Mouse (Mus musculus) lung, adult 18-20 months (tissue): ENCODE data around the gene Gys1.
"Not testable (repeated sequence)": the region's sequence is repeated elsewhere in the genome, so short reads cannot be mapped to it uniquely, and the experiment has no call there.

Experiments used
- DNase-seq, 2 experiments: peaks; one replicate each; pipeline ENCODE4 v3.0.0; 2022; ENCODE audit warnings: mixed read lengths in 2 of 2

Gys1 gene

GRCm38 (mm10) chr7:45434203-45435015 lies at the start of gene Gys1:
Gys1 (plus strand) TSS chr7:45434844.
- DNase-seq: peak; percentile 100

GRCm38 (mm10) chr7:45386077-45386476 lies 48.6 kb upstream of the Gys1 start:
- DNase-seq: no peak

- no peak for DNase-seq
These were observed 39.5 kb upstream of the Gys1 start for GRCm38 (mm10) chr7:45395129-45395541.

- peak; percentile 100 for DNase-seq
These were observed 38.9 kb upstream of the Gys1 start, which contains the start of gene Snrnp70 for GRCm38 (mm10) chr7:45395578-45396336. Snrnp70 (minus strand) TSS chr7:45395742.

- DNase-seq: not testable (repeated sequence)
These were observed 38.3 kb upstream of the Gys1 start for GRCm38 (mm10) chr7:45396337-45396775.

- no peak for DNase-seq
These were observed 37.9 kb upstream of the Gys1 start for GRCm38 (mm10) chr7:45396787-45397186.

- DNase-seq: no peak
These were observed 33.0 kb upstream of the Gys1 start for GRCm38 (mm10) chr7:45401521-45402085.

GRCm38 (mm10) chr7:45403532-45404261 lies 30.9 kb upstream of the Gys1 start:
- DNase-seq: peak; percentile 54 to 64

GRCm38 (mm10) chr7:45405091-45406075 lies 29.3 kb upstream of the Gys1 start, which contains the start of gene Kcna7:
Kcna7 (plus strand) TSS chr7:45405653.
- peak; percentile 72 to 77 for DNase-seq

- peak in 1 of 2 experiments; percentile 46 for DNase-seq
These were observed 28.2 kb upstream of the Gys1 start for GRCm38 (mm10) chr7:45406157-45407156.

- no peak for DNase-seq
These were observed 26.8 kb upstream of the Gys1 start for GRCm38 (mm10) chr7:45407836-45408235.

GRCm38 (mm10) chr7:45408351-45408750 lies 26.3 kb upstream of the Gys1 start:
- DNase-seq: no peak

GRCm38 (mm10) chr7:45408949-45409348 lies 25.7 kb upstream of the Gys1 start:
- no peak for DNase-seq

- no peak for DNase-seq
These were observed 25.0 kb upstream of the Gys1 start for GRCm38 (mm10) chr7:45409497-45410163.

GRCm38 (mm10) chr7:45412421-45412820 lies 22.2 kb upstream of the Gys1 start:
- DNase-seq: no peak

GRCm38 (mm10) chr7:45413113-45413863 lies 21.4 kb upstream of the Gys1 start, which contains the start of gene Ntf5:
Ntf5 (plus strand) TSS chr7:45413695.
- DNase-seq: peak; percentile 60 to 62

GRCm38 (mm10) chr7:45413864-45414739 lies 20.5 kb upstream of the Gys1 start:
- DNase-seq: peak; percentile 52 to 74
